In genomic region chr7:28148263-28148662, GRCm38 (mm10) we compare ENCODE assay signal across 9 mouse cellular contexts. TPM values are rescaled to one million over a fixed set of nuclear protein-coding genes. Genes with fewer than 3 reads are reported as not detected.
DNase-seq lines count a peak whose midpoint lies in the region; ATAC-seq and TF ChIP-seq lines count a peak whose summit lies in the region.
"Had no signal": no experiment of that assay in that cellular context is flagged by ENCODE, and none has a peak within 500 bp of the region (broad histone marks: within the 10 kb centered on the region; RNA-seq: fewer than 3 reads in every experiment).

No protein-coding gene starts in this region.

- TF ChIP-seq CTCF in layer of hippocampus, adult 2 months (conservative IDR thresholded peaks at IDR 0.05) = peak; percentile 95

- no peak overlapping the region for H3K4me3 ChIP-seq in ES-E14 (ENCODE audit: insufficient read depth in 1 of 2, low read depth in 1 of 2, low read length in 2 of 2, poor library complexity in 1 of 2, severe bottlenecking in 1 of 2)
- no peak overlapping the region for H3K4me3 ChIP-seq in embryonic facial prominence, embryonic 10.5 days
- no peak overlapping the region for H3K4me3 ChIP-seq in hindbrain, embryonic 10.5 days
- no peak overlapping the region for H3K4me3 ChIP-seq in layer of hippocampus, adult 2 months
- H3K4me3 ChIP-seq: limb, embryonic 15.5 days had no signal

- peak; percentile 83 for DNase-seq in ES-E14 (ENCODE audit: low read depth, low spot score)
- peak; percentile 17 for DNase-seq in adrenal gland, adult 8-10 months
- peak; percentile 83 for DNase-seq in embryonic facial prominence, embryonic 10.5 days (ENCODE audit: low spot score)
- peak; percentile 80 for DNase-seq in hindbrain, embryonic 10.5 days (ENCODE audit: low spot score)
- peak; percentile 36 to 83 for DNase-seq in layer of hippocampus, adult 2 months (ENCODE audit: low spot score in 2 of 2)
- DNase-seq in lung, postnatal 36 days = peak; percentile 73
- DNase-seq in right cerebral cortex, postnatal 4 days = peak; percentile 68

- H3K27me3 ChIP-seq in embryonic facial prominence, embryonic 10.5 days (replicated peaks; ENCODE audit: low read depth, poor library complexity, severe bottlenecking) = 0 out of 2 replicates have a peak, but pooled peaks cover 9% of the 10 kb centered on the region
- peaks cover 17% of the 10 kb centered on the region; the same call in 1 of the 2 replicates for H3K27me3 ChIP-seq in hindbrain, embryonic 10.5 days (ENCODE audit: insufficient read depth, poor library complexity, severe bottlenecking)
- H3K27me3 ChIP-seq: limb, embryonic 15.5 days had no signal

- no peak for ATAC-seq in erythroid progenitor cell, adult 5-6 weeks (replicated peaks; ENCODE audit: low FRiP score, poor library complexity, severe bottlenecking)

- in situ Hi-C loops in ES-E14 (cut with MboI; ENCODE audit: low sequenced_read_pairs in 2 of 2, unreplicated experiment in 2 of 2) = no loop called here

- no peaks in the 10 kb centered on the region; the same call in 1 of the 2 replicates for H3K36me3 ChIP-seq in ES-E14 (ENCODE audit: control insufficient read depth, insufficient read depth, low read length, poor library complexity, severe bottlenecking)
- H3K36me3 ChIP-seq in embryonic facial prominence, embryonic 10.5 days (replicated peaks) = no peaks in the 10 kb centered on the region
- H3K36me3 ChIP-seq in hindbrain, embryonic 10.5 days = no peaks in the 10 kb centered on the region
- H3K36me3 ChIP-seq: limb, embryonic 15.5 days had no signal

- H3K4me1 ChIP-seq in ES-E14 (ENCODE audit: control insufficient read depth in 2 of 2, insufficient read depth in 2 of 2, low read length in 2 of 2, poor library complexity in 1 of 2) = peaks cover 0 to 20% of the 10 kb centered on the region in 2 experiments; a peak in 2 of 4 replicates
- peaks cover 13% of the 10 kb centered on the region for H3K4me1 ChIP-seq in embryonic facial prominence, embryonic 10.5 days
- H3K4me1 ChIP-seq in hindbrain, embryonic 10.5 days (replicated peaks) = peaks cover 19% of the 10 kb centered on the region
- H3K4me1 ChIP-seq: limb, embryonic 15.5 days had no signal

- H3K9me3 ChIP-seq in ES-E14 (ENCODE audit: control insufficient read depth, insufficient read depth, low read depth, low read length) = no peaks in the 10 kb centered on the region
- H3K9me3 ChIP-seq in embryonic facial prominence, embryonic 10.5 days = peaks cover 10% of the 10 kb centered on the region
- H3K9me3 ChIP-seq in hindbrain, embryonic 10.5 days = peaks cover 15% of the 10 kb centered on the region

- no peak overlapping the region for H3K27ac ChIP-seq in ES-E14 (ENCODE audit: insufficient read depth, low read depth, low read length, poor library complexity, severe bottlenecking)
- H3K27ac ChIP-seq in embryonic facial prominence, embryonic 10.5 days (replicated peaks) = 0 out of 2 replicates have a peak overlapping the region, but pooled peaks have one; percentile 44
- no peak overlapping the region for H3K27ac ChIP-seq in hindbrain, embryonic 10.5 days
- no peak overlapping the region for H3K27ac ChIP-seq in layer of hippocampus, adult 2 months
- H3K27ac ChIP-seq: limb, embryonic 15.5 days had no signal

- 23% methylated on average over 3 of the region's 3 CpGs for WGBS in embryonic facial prominence, embryonic 10.5 days
- WGBS in hindbrain, embryonic 10.5 days = 26% methylated on average over 3 of the region's 3 CpGs

- H3K9ac ChIP-seq in ES-E14 (ENCODE audit: insufficient read depth, low read depth, low read length, poor library complexity, severe bottlenecking) = no peak overlapping the region; the same call in 1 of the 2 replicates
- H3K9ac ChIP-seq: limb, embryonic 15.5 days had no signal

TF ChIP-seq in ES-E14, 5 proteins besides CTCF, POLR2A, EP300 and RAD21:
- TF ChIP-seq CHD2 (IDR thresholded peaks at IDR 0.05; ENCODE audit: low read depth, low read length) (no peak), ZNF384 (IDR thresholded peaks at IDR 0.05; ENCODE audit: low read depth, low read length) (no peak), MAFK (IDR thresholded peaks at IDR 0.05; ENCODE audit: insufficient read depth, low read depth, low read length) (peak; percentile 53; the same call in 1 of the 2 replicates), HCFC1 (IDR thresholded peaks at IDR 0.05; ENCODE audit: borderline replicate concordance, insufficient read depth, low read length) (no peak), ZC3H11A (IDR thresholded peaks at IDR 0.05; ENCODE audit: borderline replicate concordance, low read depth, low read length) (peak; percentile 13; the same call in 1 of the 2 replicates)

RNA-seq across cellular contexts. Expression of gene 9530053A07Rik, which starts 19.0 kb away (rescaled TPM):
- total RNA-seq in ES-E14 (2012; rRNA removed) = 0.85 and 1.4 TPM in 2 replicates
- not detected for total RNA-seq in adrenal gland, adult 8-10 months (2022)
- 0.03 and 0.06 TPM in 2 replicates for polyA plus RNA-seq in embryonic facial prominence, embryonic 10.5 days (2016; fragmentation: Nextera tagmentation; extraction: Ambion mirVana)
- 0.09 and 0.13 TPM in 2 replicates for polyA plus RNA-seq in hindbrain, embryonic 10.5 days (2016; fragmentation: Nextera tagmentation; extraction: Ambion mirVana)
- total RNA-seq in layer of hippocampus, adult 2 months (2021) = under 1 TPM in 1 of 2 experiments, not detected in 1; 0.05 TPM
- total RNA-seq in erythroid progenitor cell, adult 5-6 weeks (2015; ENCODE audit: low replicate concordance) = not detected in 2 replicates
- not detected in 2 replicates for total RNA-seq in erythroid progenitor cell, adult 5-6 weeks (2017; ENCODE audit: low replicate concordance)
- polyA plus RNA-seq: limb, embryonic 15.5 days had no signal

RNA-seq across cellular contexts. Expression of gene Fbl, which starts 21.2 kb away (rescaled TPM):
- total RNA-seq in ES-E14 (2012; rRNA removed) = 150 and 189 TPM in 2 replicates
- 100 to 1,000 TPM in 1 of 4 experiments, 10 to 100 TPM in 3; 80.8 to 102 (median 88.7) TPM for total RNA-seq in adrenal gland, adult 8-10 months (2022)
- polyA plus RNA-seq in embryonic facial prominence, embryonic 10.5 days (2016; fragmentation: Nextera tagmentation; extraction: Ambion mirVana) = 171 and 181 TPM in 2 replicates
- polyA plus RNA-seq in hindbrain, embryonic 10.5 days (2016; fragmentation: Nextera tagmentation; extraction: Ambion mirVana) = 123 and 147 TPM in 2 replicates
- total RNA-seq in layer of hippocampus, adult 2 months (2021) = 10 to 100 TPM; 51.7 to 52.3 TPM
- total RNA-seq in erythroid progenitor cell, adult 5-6 weeks (2015; ENCODE audit: low replicate concordance) = 18.4 and 40.4 TPM in 2 replicates
- 15.7 and 17.5 TPM in 2 replicates for total RNA-seq in erythroid progenitor cell, adult 5-6 weeks (2017; ENCODE audit: low replicate concordance)

RNA-seq across cellular contexts. Expression of gene Dyrk1b, which starts 31.0 kb away (rescaled TPM):
- 3.9 and 6.3 TPM in 2 replicates for total RNA-seq in ES-E14 (2012; rRNA removed)
- 10 to 100 TPM; 29.4 to 35.8 (median 34.7) TPM for total RNA-seq in adrenal gland, adult 8-10 months (2022)
- 16.6 TPM in 2 replicates for polyA plus RNA-seq in embryonic facial prominence, embryonic 10.5 days (2016; fragmentation: Nextera tagmentation; extraction: Ambion mirVana)
- polyA plus RNA-seq in hindbrain, embryonic 10.5 days (2016; fragmentation: Nextera tagmentation; extraction: Ambion mirVana) = 16.2 and 23.4 TPM in 2 replicates
- total RNA-seq in layer of hippocampus, adult 2 months (2021) = 10 to 100 TPM; 44.7 to 46.9 TPM
- total RNA-seq in erythroid progenitor cell, adult 5-6 weeks (2015; ENCODE audit: low replicate concordance) = 7.5 and 10.1 TPM in 2 replicates
- 8.4 and 12.5 TPM in 2 replicates for total RNA-seq in erythroid progenitor cell, adult 5-6 weeks (2017; ENCODE audit: low replicate concordance)

Comparison
In these comparisons a context has a peak if more than half of its experiments do, and no peak if none do; other contexts are left out.
1. DNase-seq: peak in every context shown above with its lines; median percentile 83 in ES-E14; 83 in embryonic facial prominence, embryonic 10.5 days; 80 in hindbrain, embryonic 10.5 days; 73 in lung, postnatal 36 days; 68 in right cerebral cortex, postnatal 4 days; 60 in layer of hippocampus, adult 2 months; 17 in adrenal gland, adult 8-10 months.